8 mouse cellular contexts compared by ENCODE assay signal in the genomic region with DNA sequence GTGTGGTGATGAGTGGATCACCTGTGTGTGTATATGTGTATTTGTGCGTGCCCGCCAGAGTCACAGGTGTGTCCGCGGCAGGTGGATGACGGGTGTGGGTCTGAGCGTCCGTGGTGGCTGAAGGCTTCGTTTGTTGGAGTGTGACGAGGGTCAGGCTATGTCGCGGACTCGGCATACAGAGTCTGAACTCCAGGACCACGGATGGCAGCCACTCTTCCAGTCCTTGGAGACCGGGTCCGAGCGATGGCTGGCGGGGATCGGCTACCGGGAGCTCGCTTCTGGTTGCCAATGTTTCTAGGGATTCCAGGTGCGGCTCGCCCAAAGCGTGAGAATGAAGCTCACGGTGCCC. TPM values are rescaled to one million over a fixed set of nuclear protein-coding genes. Genes with fewer than 3 reads are reported as not detected.
A peak's percentile ranks its signal among the peaks of the same experiment; 100 is the strongest.
DNase-seq lines count a peak whose midpoint lies in the region; ATAC-seq and TF ChIP-seq lines count a peak whose summit lies in the region.

No protein-coding gene starts in this region.

- H3K36me3 ChIP-seq in spleen, adult 2 months (ENCODE audit: control insufficient read depth, insufficient read depth, low read length), result no peaks in the 10 kb centered on the region
- no peaks in the 10 kb centered on the region for H3K36me3 ChIP-seq in limb, embryonic 12.5 days
- no peaks in the 10 kb centered on the region for H3K36me3 ChIP-seq in stomach, embryonic 14.5 days (ENCODE audit: control insufficient read depth, insufficient read depth, low read length)

- peaks cover 13% of the 10 kb centered on the region for H3K4me1 ChIP-seq in spleen, adult 2 months (ENCODE audit: control insufficient read depth, insufficient read depth, insufficient read length)
- H3K4me1 ChIP-seq in limb, embryonic 12.5 days (replicated peaks), result peaks cover 21% of the 10 kb centered on the region
- H3K4me1 ChIP-seq in stomach, embryonic 14.5 days (ENCODE audit: control insufficient read depth, insufficient read depth, low read length), result peaks cover 17% of the 10 kb centered on the region; the same call in 1 of the 2 replicates

- no peak for ATAC-seq in limb, embryonic 12.5 days (ENCODE audit: insufficient number of reproducible peaks, insufficient read depth, low FRiP score, low TSS enrichment, low read depth)
- ATAC-seq in stomach, embryonic 14.5 days (ENCODE audit: insufficient number of reproducible peaks, insufficient read depth, low FRiP score, low read depth), result peak; percentile 34; the same call in 1 of the 2 replicates

- peak overlapping the region; percentile 60 for H3K9ac ChIP-seq in limb, embryonic 12.5 days (replicated peaks)
- peak overlapping the region; percentile 55 for H3K9ac ChIP-seq in stomach, embryonic 14.5 days (replicated peaks; ENCODE audit: low read depth, low read length)

- WGBS in spleen, adult 2 months, result under 1% methylated on average over 24 of the region's 24 CpGs
- under 1% methylated on average over 24 of the region's 24 CpGs for WGBS in limb, embryonic 12.5 days
- WGBS in stomach, embryonic 14.5 days, result under 1% methylated on average over 24 of the region's 24 CpGs

- peak; percentile 29 for DNase-seq in embryo, embryonic 10 days (ENCODE audit: low spot score)
- DNase-seq in embryo, embryonic 9.5 days (ENCODE audit: extremely low spot score), result no peak
- no peak for DNase-seq in spleen, adult 2 months (ENCODE audit: low read depth in 1 of 2, low spot score in 2 of 2)
- no peak for DNase-seq in spleen, postnatal 4 days (ENCODE audit: low spot score in 2 of 2)
- DNase-seq in gastrocnemius, postnatal 25 days, result no peak
- DNase-seq in B cell, adult 2 months, result no peak

- H3K27me3 ChIP-seq in spleen, adult 2 months (ENCODE audit: control insufficient read depth, insufficient read depth, low read length), result peaks cover 5% of the 10 kb centered on the region
- H3K27me3 ChIP-seq in limb, embryonic 12.5 days, result peaks cover 49% of the 10 kb centered on the region
- no peaks in the 10 kb centered on the region for H3K27me3 ChIP-seq in stomach, embryonic 14.5 days (ENCODE audit: control insufficient read depth, insufficient read depth, low read length)

- H3K9me3 ChIP-seq in limb, embryonic 12.5 days, result no peaks in the 10 kb centered on the region
- H3K9me3 ChIP-seq in stomach, embryonic 14.5 days (ENCODE audit: control insufficient read depth, low read depth, low read length), result no peaks in the 10 kb centered on the region

- no peak for TF ChIP-seq CTCF in spleen, adult 2 months (IDR thresholded peaks at IDR 0.05; ENCODE audit: extremely low read depth, insufficient read depth, insufficient read length, insufficient replicate concordance)

- no peak overlapping the region for H3K27ac ChIP-seq in spleen, adult 2 months (ENCODE audit: insufficient read depth, low read length)
- H3K27ac ChIP-seq in limb, embryonic 12.5 days, result no peak overlapping the region
- peak overlapping the region; percentile 49; the same call in 1 of the 2 replicates for H3K27ac ChIP-seq in stomach, embryonic 14.5 days (ENCODE audit: low read length)

- no peak for TF ChIP-seq POLR2A in spleen, adult 2 months (IDR thresholded peaks at IDR 0.05; ENCODE audit: low read depth, low read length)

- peak overlapping the region; percentile 86 for H3K4me2 ChIP-seq in limb, embryonic 12.5 days
- peak overlapping the region; percentile 92 for H3K4me2 ChIP-seq in stomach, embryonic 14.5 days (replicated peaks; ENCODE audit: low read depth, low read length)

- H3K4me3 ChIP-seq in spleen, adult 2 months (ENCODE audit: extremely low read depth, insufficient read depth, insufficient read length), result peak overlapping the region; percentile 68
- H3K4me3 ChIP-seq in limb, embryonic 12.5 days (replicated peaks), result peak overlapping the region; percentile 52
- H3K4me3 ChIP-seq in stomach, embryonic 14.5 days (ENCODE audit: low read depth, low read length), result peak overlapping the region; percentile 50

RNA-seq across cellular contexts. Expression of a gene that starts 3.2 kb away (rescaled TPM):
- 7.6 and 8.0 TPM in 2 replicates for polyA plus RNA-seq in spleen, adult 2 months (2012; rRNA removed)
- 54.1 and 59.9 TPM in 2 replicates for polyA plus RNA-seq in limb, embryonic 12.5 days (2016; fragmentation: Nextera tagmentation; extraction: Ambion mirVana)
- 62.0 and 62.6 TPM in 2 replicates for polyA plus RNA-seq in stomach, embryonic 14.5 days (2014; fragmentation: Nextera tagmentation; extraction: Ambion mirVana)
- total RNA-seq in gastrocnemius, postnatal 25 days (2021), result 10 to 100 TPM; 30.4 to 42.0 TPM

RNA-seq across cellular contexts. Expression of a gene that starts 20.0 kb away (rescaled TPM):
- polyA plus RNA-seq in spleen, adult 2 months (2012; rRNA removed), result 4.9 and 5.2 TPM in 2 replicates
- polyA plus RNA-seq in limb, embryonic 12.5 days (2016; fragmentation: Nextera tagmentation; extraction: Ambion mirVana), result 0.14 and 0.26 TPM in 2 replicates
- 0.39 and 0.97 TPM in 2 replicates for polyA plus RNA-seq in stomach, embryonic 14.5 days (2014; fragmentation: Nextera tagmentation; extraction: Ambion mirVana)
- under 1 TPM; 0.33 to 0.78 TPM for total RNA-seq in gastrocnemius, postnatal 25 days (2021)
